Mouse (Mus musculus) frontal cortex, postnatal 36 days (tissue): Measurements from ENCODE around the gene Slc12a5.

ENCODE experiments used
- DNase-seq, 2 experiments: peaks; one replicate each; pipeline ENCODE4 v3.0.0; 2022; ENCODE audit warnings: low spot score in 2 of 2

The Slc12a5 gene

GRCm38 (mm10) chr2:165027163-165027562 is 66.6 kb downstream of the Slc12a5 start:
- DNase-seq: no peak

GRCm38 (mm10) chr2:165032533-165032932 is 71.9 kb downstream of the Slc12a5 start:
- DNase-seq: no peak

- no peak for DNase-seq
These were observed 72.7 kb downstream of the Slc12a5 start for GRCm38 (mm10) chr2:165033306-165033705.

GRCm38 (mm10) chr2:165034131-165035057 is 73.8 kb downstream of the Slc12a5 start, which contains the start of gene Ncoa5:
Gene Ncoa5 (minus strand): TSS chr2:165034867.
- DNase-seq: peak; percentile 98

- DNase-seq: no peak
These were observed 74.4 kb downstream of the Slc12a5 start for GRCm38 (mm10) chr2:165035058-165035431.

- DNase-seq: no peak
These were observed 76.8 kb downstream of the Slc12a5 start for GRCm38 (mm10) chr2:165037415-165037814.

GRCm38 (mm10) chr2:165042126-165042525 is 81.5 kb downstream of the Slc12a5 start:
- DNase-seq: no peak

- no peak for DNase-seq
These were observed 82.6 kb downstream of the Slc12a5 start for GRCm38 (mm10) chr2:165043090-165043636.

- no peak for DNase-seq
These were observed 83.1 kb downstream of the Slc12a5 start for GRCm38 (mm10) chr2:165043729-165044128.

GRCm38 (mm10) chr2:165049044-165049443 is 88.4 kb downstream of the Slc12a5 start:
- DNase-seq: no peak
